Mouse (Mus musculus): ENCODE results near the gene Gse1.

The Gse1 gene

GRCm38 (mm10) chr8:120325172-120325767 is 97.0 kb downstream of the Gse1 start:
- no peak for TF ChIP-seq GATA4 (IDR thresholded peaks at IDR 0.05; ENCODE audit: insufficient replicate concordance, low read length)

GRCm38 (mm10) chr8:120327131-120327554 is 98.9 kb downstream of the Gse1 start:
- TF ChIP-seq GATA4 (IDR thresholded peaks at IDR 0.05; ENCODE audit: insufficient replicate concordance, low read length) = no peak

- no peak for TF ChIP-seq GATA4 (IDR thresholded peaks at IDR 0.05; ENCODE audit: insufficient replicate concordance, low read length)
These were observed 100.2 kb downstream of the Gse1 start for GRCm38 (mm10) chr8:120328361-120329022.

- TF ChIP-seq GATA4 (IDR thresholded peaks at IDR 0.05; ENCODE audit: insufficient replicate concordance, low read length) = no peak
These were observed 100.9 kb downstream of the Gse1 start for GRCm38 (mm10) chr8:120329030-120329748.

- no peak for TF ChIP-seq GATA4 (IDR thresholded peaks at IDR 0.05; ENCODE audit: insufficient replicate concordance, low read length)
These were observed 102.8 kb downstream of the Gse1 start for GRCm38 (mm10) chr8:120331027-120331426.

- no peak for TF ChIP-seq GATA4 (IDR thresholded peaks at IDR 0.05; ENCODE audit: insufficient replicate concordance, low read length)
These were observed 104.3 kb downstream of the Gse1 start for GRCm38 (mm10) chr8:120332379-120333229.

- TF ChIP-seq GATA4 (IDR thresholded peaks at IDR 0.05; ENCODE audit: insufficient replicate concordance, low read length) = no peak
These were observed 105.4 kb downstream of the Gse1 start for GRCm38 (mm10) chr8:120333681-120334080.

GRCm38 (mm10) chr8:120334878-120335261 is 106.6 kb downstream of the Gse1 start:
- TF ChIP-seq GATA4 (IDR thresholded peaks at IDR 0.05; ENCODE audit: insufficient replicate concordance, low read length) = peak; percentile 50; the same call in 1 of the 2 replicates

- no peak for TF ChIP-seq GATA4 (IDR thresholded peaks at IDR 0.05; ENCODE audit: insufficient replicate concordance, low read length)
These were observed 107.2 kb downstream of the Gse1 start for GRCm38 (mm10) chr8:120335262-120336086.

- no peak for TF ChIP-seq GATA4 (IDR thresholded peaks at IDR 0.05; ENCODE audit: insufficient replicate concordance, low read length)
These were observed 107.8 kb downstream of the Gse1 start for GRCm38 (mm10) chr8:120336087-120336380.

GRCm38 (mm10) chr8:120336909-120337555 is 108.8 kb downstream of the Gse1 start:
- TF ChIP-seq GATA4 (IDR thresholded peaks at IDR 0.05; ENCODE audit: insufficient replicate concordance, low read length) = no peak

GRCm38 (mm10) chr8:120337627-120338026 is 109.4 kb downstream of the Gse1 start:
- TF ChIP-seq GATA4 (IDR thresholded peaks at IDR 0.05; ENCODE audit: insufficient replicate concordance, low read length) = no peak

- no peak for TF ChIP-seq GATA4 (IDR thresholded peaks at IDR 0.05; ENCODE audit: insufficient replicate concordance, low read length)
These were observed 110.4 kb downstream of the Gse1 start for GRCm38 (mm10) chr8:120338678-120339077.

GRCm38 (mm10) chr8:120339743-120340142 is 111.5 kb downstream of the Gse1 start:
- no peak for TF ChIP-seq GATA4 (IDR thresholded peaks at IDR 0.05; ENCODE audit: insufficient replicate concordance, low read length)
